Mouse (Mus musculus): Measurements from ENCODE around the gene Tns4. TPM values are rescaled to one million over a fixed set of nuclear protein-coding genes. Genes with fewer than 3 reads are reported as not detected.

Gene Tns4
- polyA plus RNA-seq, 1 experiment from 2014 or later, result 0.74 TPM

DNA sequence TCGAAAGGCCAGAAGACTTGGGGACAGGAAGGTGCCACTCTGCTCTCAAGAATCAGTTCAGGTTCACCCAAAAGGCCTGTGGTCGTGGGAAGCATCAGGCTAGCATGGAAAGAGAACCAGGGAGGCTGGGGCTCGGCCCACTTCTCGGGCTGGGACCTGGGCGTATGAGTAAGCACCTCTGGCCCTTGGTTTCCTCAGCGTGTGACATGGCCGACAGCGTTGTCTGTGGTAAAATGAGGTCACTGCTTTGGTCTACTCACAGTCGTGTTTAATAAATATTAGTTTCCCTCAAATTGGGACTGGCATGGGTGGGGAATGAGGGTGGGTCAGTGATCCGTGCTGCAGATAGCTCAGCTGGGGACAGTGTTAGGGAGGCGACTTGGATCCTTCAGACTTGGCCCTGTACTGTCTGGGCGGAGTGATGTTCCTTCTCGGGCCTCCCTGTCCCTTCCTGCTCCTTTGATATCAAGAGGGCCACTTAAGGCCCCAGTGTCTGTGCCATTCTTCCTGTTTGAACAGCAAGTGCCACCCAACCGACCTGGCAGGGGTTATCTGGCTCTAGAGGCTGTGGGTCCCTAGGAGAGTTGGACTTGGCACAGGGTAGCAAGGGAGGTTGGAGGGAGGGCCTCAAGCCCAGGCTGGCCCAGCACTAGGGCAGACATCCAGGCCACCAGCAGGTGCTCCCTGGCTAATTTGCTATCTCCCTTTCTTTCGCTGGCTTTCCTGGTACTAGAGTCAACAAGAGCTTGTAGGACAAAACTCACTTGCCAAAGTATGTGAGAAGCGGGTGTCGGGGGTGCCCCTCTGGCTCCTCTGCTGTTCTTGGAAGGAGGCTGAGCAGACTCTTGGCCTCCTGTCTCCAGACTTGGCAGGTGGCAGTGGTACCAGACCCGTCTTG, 38.9 kb upstream of the Tns4 start:
- no peaks in the 10 kb centered on the region for H3K9me3 ChIP-seq (replicated peaks)
- no peaks in the 10 kb centered on the region for H3K36me3 ChIP-seq
- no peaks in the 10 kb centered on the region for H3K27me3 ChIP-seq (ENCODE audit: low read depth, poor library complexity, severe bottlenecking)
- no peak overlapping the region for H3K4me3 ChIP-seq
- H3K4me1 ChIP-seq, result peaks cover 91% of the 10 kb centered on the region
- H3K27ac ChIP-seq, result peak overlapping the region; percentile 78
- WGBS, result 86% methylated on average over 18 of the region's 18 CpGs
- DNase-seq (ENCODE audit: low spot score), result no peak

DNA sequence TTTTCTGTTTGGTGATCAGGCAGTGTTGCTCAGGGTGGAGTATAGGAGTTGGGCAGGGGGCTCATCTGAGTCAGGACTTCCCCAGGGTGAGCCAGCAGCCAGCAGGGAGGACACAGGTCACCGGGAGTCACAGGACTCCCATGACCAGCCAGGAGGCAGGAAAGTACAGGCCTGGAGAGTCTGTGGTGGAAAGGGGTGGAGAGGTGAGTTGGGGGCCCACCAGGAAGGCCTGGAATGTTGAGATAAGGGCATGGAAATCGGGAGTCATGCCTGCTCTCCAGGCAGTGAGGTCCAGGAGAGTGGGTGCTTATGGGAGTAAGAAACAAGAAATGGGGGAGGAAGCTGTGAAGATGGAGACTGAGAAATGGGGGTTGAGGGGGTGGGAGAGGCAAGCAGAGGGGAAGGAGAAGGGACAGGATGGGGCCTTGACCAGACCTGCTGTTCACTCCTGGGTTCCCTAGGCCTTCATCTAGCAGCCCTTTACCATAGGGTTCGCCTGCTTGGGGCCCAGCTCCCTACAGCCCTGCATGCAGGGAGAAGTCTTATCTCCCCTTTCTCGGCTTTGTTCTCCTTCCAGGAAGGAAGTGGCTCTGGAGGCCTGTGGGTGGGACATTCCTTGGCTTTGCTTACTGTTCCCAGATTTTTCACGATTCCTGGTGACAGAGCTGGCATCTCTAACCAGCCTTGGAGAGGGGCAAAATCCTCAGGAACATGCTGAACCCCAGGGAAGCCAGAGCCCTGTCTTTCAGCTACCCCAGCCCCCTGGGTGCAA, 37.6 kb upstream of the Tns4 start:
- whole genome bisulfite sequencing, result 26% methylated on average over 5 of the region's 5 CpGs
- no peaks in the 10 kb centered on the region for H3K36me3 ChIP-seq
- H3K4me1 ChIP-seq, result peaks cover 85% of the 10 kb centered on the region
- no peaks in the 10 kb centered on the region for H3K9me3 ChIP-seq (replicated peaks)
- H3K27ac ChIP-seq, result peak overlapping the region; percentile 78
- H3K4me3 ChIP-seq, result no peak overlapping the region
- no peak for DNase-seq (ENCODE audit: low spot score)
- H3K27me3 ChIP-seq (ENCODE audit: low read depth, poor library complexity, severe bottlenecking), result no peaks in the 10 kb centered on the region

DNA sequence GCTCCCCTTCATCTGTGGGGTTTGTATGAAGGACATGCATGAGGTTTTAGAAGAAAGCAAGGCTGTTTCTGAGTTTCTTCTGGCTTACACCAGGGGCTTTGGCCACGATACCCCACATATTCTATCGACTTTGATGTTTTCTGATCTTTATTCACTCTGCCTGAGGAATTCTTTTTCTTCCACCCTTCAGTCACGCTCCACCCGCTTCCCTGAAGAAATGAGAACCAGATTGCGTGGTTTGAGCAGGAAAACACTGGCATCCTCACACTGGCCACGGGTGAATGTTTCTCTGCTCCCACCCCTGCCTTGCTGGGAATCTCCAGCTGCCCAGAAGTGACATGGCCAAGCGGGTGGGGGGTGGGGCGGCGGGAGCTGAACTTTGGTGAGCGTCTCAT, 35.5 kb upstream of the Tns4 start:
- H3K27me3 ChIP-seq (ENCODE audit: low read depth, poor library complexity, severe bottlenecking), result no peaks in the 10 kb centered on the region
- H3K4me3 ChIP-seq, result no peak overlapping the region
- H3K36me3 ChIP-seq, result no peaks in the 10 kb centered on the region
- DNase-seq (ENCODE audit: low spot score), result no peak
- no peaks in the 10 kb centered on the region for H3K9me3 ChIP-seq (replicated peaks)
- peak overlapping the region; percentile 78 for H3K27ac ChIP-seq
- WGBS, result 31% methylated on average over 10 of the region's 10 CpGs
- H3K4me1 ChIP-seq, result peaks cover 85% of the 10 kb centered on the region

DNA sequence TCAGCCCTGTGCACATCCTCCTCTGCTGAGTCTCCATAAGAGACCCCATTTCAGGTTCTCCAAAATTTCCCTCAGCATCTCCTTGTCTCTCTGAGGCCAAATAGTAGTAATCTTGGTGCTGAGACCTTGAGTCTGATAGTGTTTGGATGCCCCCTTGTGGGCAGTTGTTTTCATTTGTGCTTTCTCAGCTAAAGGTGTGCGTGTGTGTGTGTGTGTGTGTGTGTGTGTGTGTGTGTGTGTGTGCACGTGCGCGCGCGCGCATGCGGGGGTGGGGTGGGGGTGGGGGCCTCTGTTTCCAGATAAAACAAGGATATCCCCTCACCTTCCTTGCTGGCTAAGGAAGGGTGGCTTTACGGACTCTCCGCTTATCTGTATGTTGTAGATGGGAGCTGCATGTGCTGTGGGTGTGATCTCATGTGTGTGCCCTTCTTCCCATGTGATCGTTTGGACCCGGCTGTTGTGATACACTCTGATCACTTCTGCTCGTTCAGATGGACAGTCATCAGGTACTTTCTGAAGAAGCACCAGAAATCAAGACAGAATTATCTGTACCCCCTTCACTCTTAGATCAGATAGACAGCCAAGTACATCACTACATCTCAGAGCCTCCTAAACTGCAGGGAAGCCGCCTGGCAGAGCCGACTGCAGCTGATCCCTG, 35.0 kb upstream of the Tns4 start:
- Histone ChIP-seq H3K27ac (peak overlapping the region; percentile 78), H3K27me3 (ENCODE audit: low read depth, poor library complexity, severe bottlenecking) (no peaks in the 10 kb centered on the region), H3K4me1 (peaks cover 85% of the 10 kb centered on the region), H3K9me3 (replicated peaks) (no peaks in the 10 kb centered on the region), H3K36me3 (no peaks in the 10 kb centered on the region), H3K4me3 (0 out of 2 replicates have a peak overlapping the region, but pooled peaks have one; percentile 22)
- WGBS, result 38% methylated on average over 15 of the region's 15 CpGs
- peak; percentile 64 for DNase-seq (ENCODE audit: low spot score)

- DNase-seq (ENCODE audit: low spot score), result no peak
- H3K4me3 ChIP-seq, result no peak overlapping the region
- no peaks in the 10 kb centered on the region for H3K9me3 ChIP-seq (replicated peaks)
- H3K36me3 ChIP-seq, result no peaks in the 10 kb centered on the region
- H3K4me1 ChIP-seq, result peaks cover 82% of the 10 kb centered on the region
- 62% methylated on average over 3 of the region's 3 CpGs for WGBS
- H3K27me3 ChIP-seq (ENCODE audit: low read depth, poor library complexity, severe bottlenecking), result no peaks in the 10 kb centered on the region
- H3K27ac ChIP-seq, result peak overlapping the region; percentile 2; the same call in 1 of the 2 replicates
Measured at GRCm38 (mm10) chr11:99122703-99123102, 33.6 kb upstream of the Tns4 start.

DNA sequence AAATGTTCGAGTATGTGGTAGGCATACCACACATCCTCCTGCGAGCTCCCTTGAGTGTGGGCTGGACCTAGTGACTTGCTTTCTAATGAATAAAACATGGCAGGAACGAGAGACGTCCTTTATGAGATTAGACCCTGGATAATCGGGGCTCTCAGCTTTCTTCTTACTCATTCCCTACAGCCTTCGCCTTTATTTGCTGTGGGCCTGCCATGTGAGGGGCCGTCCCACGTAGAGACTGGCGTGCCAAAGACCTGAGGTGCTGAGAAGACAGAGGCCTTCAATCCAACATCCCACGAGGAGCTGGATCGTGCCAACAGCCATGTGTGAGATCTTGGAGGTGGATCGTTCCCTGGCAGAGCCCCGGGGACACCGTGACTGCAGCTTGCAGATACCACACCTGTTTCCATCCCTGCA, 32.1 kb upstream of the Tns4 start:
- H3K36me3 ChIP-seq, result no peaks in the 10 kb centered on the region
- H3K4me3 ChIP-seq, result no peak overlapping the region
- H3K27ac ChIP-seq, result peak overlapping the region; percentile 84
- no peaks in the 10 kb centered on the region for H3K27me3 ChIP-seq (ENCODE audit: low read depth, poor library complexity, severe bottlenecking)
- WGBS, result 69% methylated on average over 14 of the region's 14 CpGs
- DNase-seq (ENCODE audit: low spot score), result no peak
- H3K9me3 ChIP-seq (replicated peaks), result no peaks in the 10 kb centered on the region
- H3K4me1 ChIP-seq, result peaks cover 74% of the 10 kb centered on the region

DNA sequence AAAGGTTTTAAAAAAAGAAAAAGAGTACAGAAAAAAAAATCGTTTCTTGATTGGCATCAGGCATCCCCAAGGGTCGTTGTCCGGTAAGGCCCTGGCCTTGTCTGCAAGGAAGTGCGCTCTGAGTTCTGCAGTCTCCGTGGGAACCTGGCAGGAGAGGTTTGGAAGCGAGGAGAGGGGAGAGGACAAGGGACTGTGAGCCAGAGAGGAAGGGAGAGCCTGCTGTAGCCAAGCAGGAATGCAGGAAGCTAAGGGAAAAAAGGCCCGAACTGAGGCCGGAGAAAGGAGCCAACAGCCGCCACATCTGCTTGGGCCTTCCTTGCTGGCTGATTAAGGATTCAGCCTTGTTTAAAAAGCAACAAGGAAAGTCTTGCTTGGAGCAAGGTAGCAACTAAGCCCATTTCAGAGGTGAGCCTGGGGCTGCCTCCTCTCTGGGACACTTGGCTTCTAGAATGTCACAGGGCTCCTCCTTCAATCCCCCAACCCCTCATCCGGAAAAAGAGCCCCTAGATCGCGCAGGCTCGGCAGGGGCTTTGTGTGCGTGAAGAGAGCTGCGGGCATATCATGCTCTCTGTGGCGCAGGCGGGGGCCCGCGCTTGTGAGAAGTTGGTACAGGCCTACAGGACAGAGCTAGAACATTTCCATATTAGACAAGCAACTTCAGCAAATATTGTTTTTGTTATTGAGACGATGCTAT, 31.6 kb upstream of the Tns4 start:
- no peak for DNase-seq (ENCODE audit: low spot score)
- no peaks in the 10 kb centered on the region for H3K27me3 ChIP-seq (ENCODE audit: low read depth, poor library complexity, severe bottlenecking)
- H3K27ac ChIP-seq, result peak overlapping the region; percentile 84
- no peak overlapping the region for H3K4me3 ChIP-seq
- WGBS, result 63% methylated on average over 20 of the region's 20 CpGs
- no peaks in the 10 kb centered on the region for H3K9me3 ChIP-seq (replicated peaks)
- H3K4me1 ChIP-seq, result peaks cover 71% of the 10 kb centered on the region
- no peaks in the 10 kb centered on the region for H3K36me3 ChIP-seq

GRCm38 (mm10) chr11:99118963-99119362, 29.9 kb upstream of the Tns4 start:
- peaks cover 54% of the 10 kb centered on the region for H3K4me1 ChIP-seq
- peak overlapping the region; percentile 84 for H3K27ac ChIP-seq
- H3K4me3 ChIP-seq, result no peak overlapping the region
- no peaks in the 10 kb centered on the region for H3K9me3 ChIP-seq (replicated peaks)
- no peaks in the 10 kb centered on the region for H3K27me3 ChIP-seq (ENCODE audit: low read depth, poor library complexity, severe bottlenecking)
- no peaks in the 10 kb centered on the region for H3K36me3 ChIP-seq
- WGBS, result 87% methylated on average over 7 of the region's 7 CpGs
- no peak for DNase-seq (ENCODE audit: low spot score)

- DNase-seq (ENCODE audit: low spot score), result no peak
- Histone ChIP-seq H3K27me3 (ENCODE audit: low read depth, poor library complexity, severe bottlenecking) (no peaks in the 10 kb centered on the region), H3K27ac (peak overlapping the region; percentile 84; the same call in 1 of the 2 replicates), H3K36me3 (no peaks in the 10 kb centered on the region), H3K4me3 (no peak overlapping the region), H3K9me3 (replicated peaks) (no peaks in the 10 kb centered on the region), H3K4me1 (peaks cover 60% of the 10 kb centered on the region)
- WGBS, result 98% methylated on average over 1 of the region's 1 CpGs
Measured at GRCm38 (mm10) chr11:99118420-99118819, 29.3 kb upstream of the Tns4 start.

GRCm38 (mm10) chr11:99117907-99118306, 28.8 kb upstream of the Tns4 start:
- 78% methylated on average over 7 of the region's 7 CpGs for WGBS
- no peaks in the 10 kb centered on the region for H3K9me3 ChIP-seq (replicated peaks)
- H3K4me3 ChIP-seq, result no peak overlapping the region
- no peaks in the 10 kb centered on the region for H3K27me3 ChIP-seq (ENCODE audit: low read depth, poor library complexity, severe bottlenecking)
- no peak for DNase-seq (ENCODE audit: low spot score)
- no peaks in the 10 kb centered on the region for H3K36me3 ChIP-seq
- peaks cover 60% of the 10 kb centered on the region for H3K4me1 ChIP-seq
- H3K27ac ChIP-seq, result no peak overlapping the region

DNA sequence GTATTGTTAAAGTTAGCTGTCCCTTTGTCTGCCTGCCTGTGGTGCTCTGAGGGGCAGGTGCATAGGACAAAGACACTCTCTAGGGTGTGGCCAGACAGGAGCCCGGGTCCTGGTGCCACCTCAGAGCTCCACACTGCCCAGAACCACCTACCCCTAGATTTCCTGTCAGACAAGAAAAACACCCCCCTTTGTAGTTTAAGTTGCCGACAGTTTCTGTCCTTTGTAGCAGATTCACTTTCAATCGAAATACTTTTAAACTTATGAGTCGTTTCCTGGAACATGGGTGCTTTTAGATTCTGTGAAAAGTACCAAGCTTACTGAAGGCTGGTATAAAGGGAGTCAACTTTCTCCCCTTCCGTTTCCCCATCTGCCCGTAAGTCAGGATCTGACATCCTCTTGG, 26.8 kb upstream of the Tns4 start:
- no peak overlapping the region; the same call in none of the 2 replicates for H3K27ac ChIP-seq
- no peaks in the 10 kb centered on the region for H3K9me3 ChIP-seq (replicated peaks)
- H3K27me3 ChIP-seq (ENCODE audit: low read depth, poor library complexity, severe bottlenecking), result no peaks in the 10 kb centered on the region
- H3K4me1 ChIP-seq, result peaks cover 54% of the 10 kb centered on the region
- WGBS, result 86% methylated on average over 6 of the region's 6 CpGs
- DNase-seq (ENCODE audit: low spot score), result no peak
- no peaks in the 10 kb centered on the region for H3K36me3 ChIP-seq
- H3K4me3 ChIP-seq, result no peak overlapping the region

- H3K4me3 ChIP-seq, result no peak overlapping the region
- no peak for DNase-seq (ENCODE audit: low spot score)
- 25% methylated on average over 3 of the region's 3 CpGs for WGBS
Measured at GRCm38 (mm10) chr11:99113111-99113510, 24.0 kb upstream of the Tns4 start.

More at GRCm38 (mm10) chr11:99113111-99113510, 24.0 kb upstream of the Tns4 start:
- Histone ChIP-seq H3K27ac (peak overlapping the region; percentile 82), H3K4me1 (peaks cover 38% of the 10 kb centered on the region), H3K36me3 (0 out of 2 replicates have a peak, but pooled peaks cover 2% of the 10 kb centered on the region), H3K9me3 (replicated peaks) (no peaks in the 10 kb centered on the region), H3K27me3 (ENCODE audit: low read depth, poor library complexity, severe bottlenecking) (no peaks in the 10 kb centered on the region)

Measured in limb, embryonic 10.5 days (tissue).